Mouse (Mus musculus): Measurements from ENCODE around the gene Spata22.

- TF ChIP-seq CTCF (IDR thresholded peaks at IDR 0.05; ENCODE audit: borderline replicate concordance, control insufficient read depth, extremely low read depth, insufficient read depth, low read length, poor library complexity) (no peak), POLR2A (IDR thresholded peaks at IDR 0.05; ENCODE audit: control insufficient read depth, extremely low read depth, insufficient read depth, low read length, poor library complexity) (no peak)
These were observed 2.2 kb upstream of the Spata22 start for GRCm38 (mm10) chr11:73327361-73327760.
